Mouse (Mus musculus) ES-E14 (cell line): Measurements from ENCODE around the gene Nsun6. TPM values are rescaled to one million over a fixed set of nuclear protein-coding genes. Genes with fewer than 3 reads are reported as not detected.

Source experiments
- DNase-seq: peaks from one replicate; pipeline ENCODE4 v3.0.0-alpha.2; 2013; ENCODE audit warnings: low read depth, low spot score
- H3K27ac ChIP-seq: 2 replicates; pipeline ENCODE4 v1.5.1; 2012; ENCODE audit warnings: low read depth, mild to moderate bottlenecking, low read length, moderate library complexity, mixed read lengths; ENCODE audit not compliant: poor library complexity, insufficient read depth, severe bottlenecking
- H3K36me3 ChIP-seq: 2 replicates; pipeline ENCODE4 v1.6.1; 2012; ENCODE audit warnings: mild to moderate bottlenecking, low read length, moderate library complexity, mixed read lengths; ENCODE audit not compliant: control insufficient read depth, poor library complexity, insufficient read depth, severe bottlenecking
- H3K4me1 ChIP-seq, 2 experiments: fragments of 150-350 bp in 1 of 2; sonication (generic) in 1 of 2; 2 replicates each; pipeline ENCODE4 v1.6.1; 2012; ENCODE audit warnings: low read length in 2 of 2, mild to moderate bottlenecking in 1 of 2, mixed read lengths in 1 of 2; ENCODE audit not compliant: control insufficient read depth in 2 of 2, insufficient read depth in 2 of 2, poor library complexity in 1 of 2
- H3K4me3 ChIP-seq, 2 experiments: fragments of 150-350 bp in 1 of 2; sonication (generic) in 1 of 2; 2 replicates each; pipeline ENCODE4 v1.5.1; 2012; ENCODE audit warnings: low read length in 2 of 2, low read depth in 1 of 2, mild to moderate bottlenecking in 1 of 2, mixed read lengths in 1 of 2; ENCODE audit not compliant: insufficient read depth in 1 of 2, poor library complexity in 1 of 2, severe bottlenecking in 1 of 2
- H3K9ac ChIP-seq: 2 replicates; pipeline ENCODE4 v1.6.1; 2012; ENCODE audit warnings: low read depth, mild to moderate bottlenecking, low read length, mixed read lengths; ENCODE audit not compliant: poor library complexity, insufficient read depth, severe bottlenecking
- H3K9me3 ChIP-seq: fragments of 150-350 bp; sonication (generic); 2 replicates; pipeline ENCODE4 v1.6.1; 2012; ENCODE audit warnings: low read depth, mild to moderate bottlenecking, low read length; ENCODE audit not compliant: control insufficient read depth, insufficient read depth
- CHD2 ChIP-seq: IDR thresholded peaks from 2 replicates; pipeline ENCODE4 v1.6.1; 2014; ENCODE audit warnings: mild to moderate bottlenecking, low read depth, low read length, inconsistent platforms
- HCFC1 ChIP-seq: IDR thresholded peaks from 2 replicates; pipeline ENCODE4 v1.6.1; 2012; ENCODE audit warnings: low read length, inconsistent platforms, borderline replicate concordance; ENCODE audit not compliant: insufficient read depth
- MAFK ChIP-seq: IDR thresholded peaks from 2 replicates; pipeline ENCODE4 v1.6.1; 2014; ENCODE audit warnings: mild to moderate bottlenecking, low read depth, low read length, inconsistent platforms; ENCODE audit not compliant: insufficient read depth
- ZC3H11A ChIP-seq: IDR thresholded peaks from 2 replicates; pipeline ENCODE4 v1.6.1; 2012; ENCODE audit warnings: low read depth, mild to moderate bottlenecking, inconsistent platforms, low read length, borderline replicate concordance
- ZNF384 ChIP-seq: IDR thresholded peaks from 2 replicates; pipeline ENCODE4 v1.6.1; 2012; ENCODE audit warnings: low read depth, low read length, inconsistent platforms
- in situ Hi-C, 2 experiments: fragments of 600-800 bp; cut with MboI; formaldehyde crosslinking; loops; one replicate each; pipeline ENCODE4 v1.15.1; 2025; ENCODE audit warnings: low sequenced_read_pairs in 2 of 2, inconsistent platforms in 1 of 2; ENCODE audit not compliant: unreplicated experiment in 2 of 2
- total RNA-seq: library from RNA; depleted of rRNA; stranded (reverse); fragments of 300-350 nt; gene quantifications from 2 replicates; pipeline ENCODE4 v1.2.3, GENCODE M21; 2012; rRNA removed

Nsun6 gene
- total RNA-seq, 1 experiment, result 10.3 TPM

DNA sequence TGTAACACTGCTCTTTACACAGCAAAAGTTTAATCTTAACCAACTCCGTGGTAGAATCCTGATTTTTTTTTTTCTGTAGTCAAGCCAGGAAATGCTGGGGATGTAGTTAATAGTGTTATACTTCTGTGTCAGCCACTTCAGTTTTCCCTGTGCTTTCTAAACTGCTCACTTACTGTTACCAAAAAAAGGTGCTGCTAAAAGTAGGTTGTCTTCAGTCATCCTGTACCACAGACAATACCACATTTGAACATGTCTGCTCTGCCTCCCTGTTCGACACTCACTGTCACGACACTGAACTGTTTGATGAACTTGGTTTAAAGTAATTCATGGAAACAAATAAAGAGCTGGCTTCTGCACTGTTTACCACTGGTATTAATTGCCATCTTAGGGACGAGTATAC is 66.4 kb downstream of the Nsun6 start:
- Histone ChIP-seq H3K9me3 (no peaks in the 10 kb centered on the region), H3K4me1 (no peaks in the 10 kb centered on the region), H3K4me3 (no peak overlapping the region), H3K9ac (no peak overlapping the region), H3K36me3 (no peaks in the 10 kb centered on the region), H3K27ac (no peak overlapping the region)
- TF ChIP-seq ZNF384, result no peak
- TF ChIP-seq ZC3H11A, result no peak
- TF ChIP-seq HCFC1, result no peak
- TF ChIP-seq MAFK, result no peak
- TF ChIP-seq CHD2, result no peak
- DNase-seq, result no peak
- in situ Hi-C loops, result no loop called here

DNA sequence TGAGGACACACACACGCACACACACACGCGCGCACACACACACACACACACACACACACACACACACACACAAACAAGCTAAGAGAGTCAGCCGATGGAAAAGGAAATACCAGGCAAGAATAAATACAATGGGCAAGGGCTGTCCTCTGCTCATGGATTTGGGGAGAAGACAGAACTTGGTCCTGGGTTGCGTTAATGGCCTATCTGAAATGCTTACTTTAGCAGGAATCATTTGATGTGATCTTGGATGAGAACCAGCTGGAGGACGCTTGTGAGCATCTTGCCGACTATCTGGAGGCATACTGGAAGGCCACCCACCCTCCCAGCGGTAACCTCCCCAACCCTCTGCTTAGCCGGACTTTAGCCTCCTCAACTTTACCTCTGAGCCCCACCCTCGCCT is 70.8 kb downstream of the Nsun6 start:
- no peak for DNase-seq
- in situ Hi-C loops, result no loop called here
- no peak overlapping the region for H3K4me3 ChIP-seq
- H3K9ac ChIP-seq, result no peak overlapping the region
- no peaks in the 10 kb centered on the region for H3K36me3 ChIP-seq
- no peaks in the 10 kb centered on the region for H3K9me3 ChIP-seq
- TF ChIP-seq CHD2, result no peak
- no peak for TF ChIP-seq MAFK
- TF ChIP-seq HCFC1, result no peak
- no peak for TF ChIP-seq ZC3H11A
- H3K27ac ChIP-seq, result no peak overlapping the region
- H3K4me1 ChIP-seq, result no peaks in the 10 kb centered on the region

DNA sequence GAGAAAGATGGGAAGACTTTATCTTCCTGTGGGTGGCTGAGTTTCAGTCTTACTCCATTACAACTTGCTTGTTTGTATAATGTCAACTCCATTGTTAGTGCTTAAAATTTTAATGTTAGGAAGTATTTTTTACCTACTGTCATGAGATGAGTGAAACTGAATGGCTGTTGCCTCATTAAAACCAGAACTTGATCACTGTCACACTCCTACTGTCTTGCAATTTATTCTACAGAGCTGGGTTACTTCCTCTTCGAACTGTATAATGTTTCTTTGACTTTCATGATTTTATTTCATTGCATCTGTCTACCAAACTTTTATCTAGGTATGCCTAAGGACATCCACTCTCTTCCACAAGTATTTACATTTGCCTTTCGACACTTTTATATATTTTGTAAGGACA is 93.4 kb downstream of the Nsun6 start:
- Histone ChIP-seq H3K9ac (no peak overlapping the region), H3K36me3 (no peaks in the 10 kb centered on the region), H3K27ac (no peak overlapping the region), H3K9me3 (no peaks in the 10 kb centered on the region), H3K4me1 (no peaks in the 10 kb centered on the region), H3K4me3 (no peak overlapping the region)
- no peak for TF ChIP-seq ZC3H11A
- TF ChIP-seq ZNF384, result no peak
- no peak for DNase-seq
- in situ Hi-C loops, result no loop called here

DNA sequence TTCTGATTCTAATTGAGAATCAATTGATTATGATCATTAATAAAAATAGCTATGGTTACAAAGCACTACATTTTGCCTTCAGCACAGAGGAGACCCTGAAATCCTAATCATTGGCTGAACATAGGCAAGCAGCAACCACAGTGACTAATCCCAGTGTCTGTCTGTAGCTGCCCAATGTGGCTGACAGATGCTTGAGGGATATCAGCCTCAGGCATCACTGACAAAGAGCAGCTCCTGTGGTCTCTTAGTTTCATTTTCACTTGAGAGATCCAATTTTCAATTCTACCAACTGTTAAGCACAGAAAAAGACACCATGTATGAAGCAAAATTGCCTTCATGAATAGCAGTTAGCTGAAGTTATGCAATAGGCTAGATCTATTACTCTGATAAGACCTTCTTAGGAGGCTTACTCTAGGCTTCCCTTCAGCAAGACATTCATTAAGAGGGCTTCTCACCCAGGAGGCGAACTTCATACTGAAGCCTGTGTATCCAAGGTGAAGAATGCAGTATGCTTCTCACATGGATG is 93.8 kb downstream of the Nsun6 start:
- in situ Hi-C loops, result no loop called here
- Histone ChIP-seq H3K9me3 (no peaks in the 10 kb centered on the region), H3K9ac (no peak overlapping the region), H3K27ac (no peak overlapping the region), H3K4me1 (no peaks in the 10 kb centered on the region), H3K4me3 (no peak overlapping the region), H3K36me3 (no peaks in the 10 kb centered on the region)
- no peak for DNase-seq
- no peak for TF ChIP-seq MAFK
- no peak for TF ChIP-seq ZC3H11A
- TF ChIP-seq ZNF384, result no peak
- TF ChIP-seq CHD2, result no peak
- TF ChIP-seq HCFC1, result no peak

DNA sequence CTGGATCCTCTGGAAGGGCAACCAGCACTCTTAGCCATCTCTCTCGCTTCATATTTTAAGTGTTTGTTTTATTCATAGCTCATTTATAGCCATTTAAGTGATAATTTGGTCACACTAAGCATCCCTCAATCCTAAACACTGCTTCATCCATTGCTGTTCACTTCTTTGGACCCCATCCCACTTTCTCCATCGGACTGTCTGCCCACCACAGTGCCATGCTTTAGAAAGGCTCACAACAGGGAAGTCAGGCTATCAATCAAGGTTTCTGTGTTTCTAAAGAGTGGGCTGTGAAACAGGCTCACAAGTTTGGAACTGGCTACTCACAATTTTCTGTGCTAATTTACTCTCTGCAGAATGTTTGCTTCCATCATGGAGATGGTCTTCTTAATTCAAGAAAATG is 101.8 kb downstream of the Nsun6 start:
- Histone ChIP-seq H3K4me3 (no peak overlapping the region), H3K9me3 (no peaks in the 10 kb centered on the region), H3K36me3 (no peaks in the 10 kb centered on the region), H3K4me1 (no peaks in the 10 kb centered on the region), H3K27ac (no peak overlapping the region), H3K9ac (no peak overlapping the region)
- in situ Hi-C loops, result no loop called here
- DNase-seq, result no peak
- TF ChIP-seq CHD2 (no peak), ZNF384 (no peak), HCFC1 (no peak), ZC3H11A (no peak), MAFK (no peak)

Other genes starting within 250 kb of the Nsun6 start
- gene Arl5b, start 5.7 kb downstream of the Nsun6 start, total RNA-seq, result 32.0 and 38.3 TPM in 2 replicates